Mouse (Mus musculus) midbrain, postnatal 0 days (tissue): Measurements from ENCODE around the gene Ccnl2. TPM values are rescaled to one million over a fixed set of nuclear protein-coding genes. Genes with fewer than 3 reads are reported as not detected.
A peak's percentile ranks its signal among the peaks of the same experiment; 100 is the strongest.
"Not testable (repeated sequence)": the region's sequence is repeated elsewhere in the genome, so short reads cannot be mapped to it uniquely, and the experiment has no call there.

ENCODE experiments used
- ATAC-seq: fragments of 200-750 bp; cut with Nextera tagmentation; 2 replicates; pipeline ENCODE4 v1.8.0; 2017; ENCODE audit warnings: moderate number of reproducible peaks, mild to moderate bottlenecking, moderate TSS enrichment, moderate library complexity; ENCODE audit not compliant: low FRiP score
- DNase-seq: peaks from one replicate; pipeline ENCODE4 v3.0.0-alpha.2; 2015; ENCODE audit warnings: low spot score
- H3K27ac ChIP-seq: fragments of 300-500 bp; sonication (generic); 2 replicates; pipeline ENCODE4 v1.5.1; 2014; ENCODE audit warnings: low read depth, mild to moderate bottlenecking, low read length, mixed read lengths
- H3K27me3 ChIP-seq: fragments of 300-500 bp; sonication (generic); 2 replicates; pipeline ENCODE4 v1.6.1; 2014; ENCODE audit warnings: low read length, control low read depth, mixed read lengths; ENCODE audit not compliant: insufficient read depth
- H3K36me3 ChIP-seq: fragments of 300-500 bp; sonication (generic); 2 replicates; pipeline ENCODE4 v1.6.1; 2014; ENCODE audit warnings: low read length, control low read depth, mixed read lengths; ENCODE audit not compliant: insufficient read depth
- H3K4me1 ChIP-seq: fragments of 300-500 bp; sonication (generic); 2 replicates; pipeline ENCODE4 v1.6.1; 2014; ENCODE audit warnings: mild to moderate bottlenecking, control low read depth, antibody characterized with exemption, low read length, mixed read lengths; ENCODE audit not compliant: insufficient read depth
- H3K4me2 ChIP-seq: fragments of 300-500 bp; sonication (generic); 2 replicates; pipeline ENCODE4 v1.6.1; 2014; ENCODE audit warnings: low read depth, mild to moderate bottlenecking, low read length, mixed read lengths; ENCODE audit not compliant: poor library complexity, severe bottlenecking
- H3K4me3 ChIP-seq: fragments of 300-500 bp; sonication (generic); 2 replicates; pipeline ENCODE4 v1.5.1; 2014; ENCODE audit warnings: low read depth, mild to moderate bottlenecking, low read length, moderate library complexity
- H3K9ac ChIP-seq: fragments of 300-500 bp; sonication (generic); replicated peaks from 2 replicates; pipeline ENCODE4 v1.6.1; 2014; ENCODE audit warnings: mild to moderate bottlenecking, low read length, moderate library complexity, mixed read lengths; ENCODE audit not compliant: poor library complexity, severe bottlenecking
- H3K9me3 ChIP-seq: fragments of 300-500 bp; sonication (generic); 2 replicates; pipeline ENCODE4 v1.6.1; 2016; ENCODE audit warnings: low read length, control low read depth
- CTCF ChIP-seq: IDR thresholded peaks from 2 replicates; pipeline ENCODE4 v1.5.1; 2016; ENCODE audit warnings: antibody characterized with exemption, mild to moderate bottlenecking
- WGBS: fragments of 180-500 bp; shearing (Covaris S2); extraction: QIAGEN DNeasy Blood & Tissue Kit; methylation state at CpG from one replicate; pipeline ENCODE4 v1.1.7; 2014; 5-methylcytosine and 5-hydroxymethylcytosine counted together
- polyA plus RNA-seq: library from polyadenylated mRNA; unstranded; fragments of >200 nt; fragmentation: Nextera tagmentation; extraction: Ambion mirVana; gene quantifications from 2 replicates; pipeline ENCODE4 v1.2.1, GENCODE M21; 2015
- total RNA-seq: library from RNA; depleted of rRNA; stranded (reverse); fragments of >200 nt; gene quantifications from 2 replicates; pipeline ENCODE4 v1.2.3, GENCODE M21; 2014

The Ccnl2 gene
- total and polyA plus RNA-seq, 2 experiments from 2014 or later: 66.3 to 88.8 TPM

DNA sequence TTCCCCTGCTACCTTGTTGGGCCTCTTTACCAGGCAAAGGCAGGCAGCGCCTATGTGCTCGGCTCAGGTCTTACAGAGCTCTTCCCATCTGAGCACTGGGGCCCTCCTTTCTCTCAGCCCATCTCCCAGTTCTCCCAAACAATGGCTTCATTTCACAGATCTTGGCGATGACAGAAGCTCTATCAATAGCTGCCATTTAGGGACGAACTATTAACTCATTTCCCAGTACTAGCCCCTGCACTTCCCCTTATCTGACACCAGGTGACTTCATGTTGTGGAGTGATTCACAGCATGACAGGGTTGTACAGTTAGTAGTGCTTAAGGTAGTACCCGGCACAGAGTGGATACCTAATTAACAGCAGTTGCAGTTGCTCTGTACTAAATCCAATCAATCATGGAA, 26.5 kb upstream of the Ccnl2 start, which contains the start of gene Tmem88b:
TSS of gene Tmem88b (minus strand) at position 56 of the 400 bp plus-strand sequence.
- Histone ChIP-seq H3K4me2 (peak within 1 kb of the TSS; percentile 78), H3K27me3 (no peaks in the 10 kb centered on the region), H3K9ac (peak within 1 kb of the TSS; percentile 88)

DNA sequence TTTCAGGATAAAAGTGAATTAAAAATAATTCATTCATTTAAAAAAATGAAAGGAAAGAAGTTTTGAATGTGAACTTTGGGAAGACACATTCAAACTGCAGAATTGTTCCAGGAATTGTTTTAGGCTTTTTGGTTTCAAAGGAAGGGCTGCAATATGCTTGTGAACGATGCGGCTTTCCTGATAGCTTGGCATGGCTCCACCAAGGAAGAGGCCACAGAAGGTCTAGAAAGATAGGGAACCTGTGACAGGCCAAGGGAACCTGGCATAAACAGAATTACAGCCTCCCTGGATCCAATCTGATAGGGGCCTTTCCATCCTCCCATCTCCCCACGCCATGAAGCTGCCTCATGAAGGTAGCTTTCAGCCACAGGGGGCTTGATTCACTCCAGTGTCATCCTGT, 24.0 kb upstream of the Ccnl2 start:
- Histone ChIP-seq H3K9me3 (no peaks in the 10 kb centered on the region), H3K9ac (no peak overlapping the region), H3K4me2 (no peak overlapping the region), H3K27ac (no peak overlapping the region), H3K27me3 (no peaks in the 10 kb centered on the region; the same call in 1 of the 2 replicates), H3K4me1 (peaks cover 6% of the 10 kb centered on the region; the same call in 1 of the 2 replicates), H3K36me3 (no peaks in the 10 kb centered on the region), H3K4me3 (no peak overlapping the region)
- no peak for ATAC-seq
- no peak for TF ChIP-seq CTCF
- WGBS: 85% methylated on average over 3 of the region's 3 CpGs
- no peak for DNase-seq

More for the DNA sequence above, 26.5 kb upstream of the Ccnl2 start, which contains the start of gene Tmem88b:
- DNase-seq: no peak
- no peak for ATAC-seq
- Histone ChIP-seq H3K9me3 (no peaks in the 10 kb centered on the region), H3K4me1 (peaks cover 6% of the 10 kb centered on the region; the same call in 1 of the 2 replicates), H3K4me3 (peak within 1 kb of the TSS; percentile 67), H3K36me3 (no peaks in the 10 kb centered on the region), H3K27ac (peak within 1 kb of the TSS; percentile 91; the same call in 1 of the 2 replicates)
- peak; percentile 51 for TF ChIP-seq CTCF
- 68% methylated on average over 5 of the region's 5 CpGs for WGBS

DNA sequence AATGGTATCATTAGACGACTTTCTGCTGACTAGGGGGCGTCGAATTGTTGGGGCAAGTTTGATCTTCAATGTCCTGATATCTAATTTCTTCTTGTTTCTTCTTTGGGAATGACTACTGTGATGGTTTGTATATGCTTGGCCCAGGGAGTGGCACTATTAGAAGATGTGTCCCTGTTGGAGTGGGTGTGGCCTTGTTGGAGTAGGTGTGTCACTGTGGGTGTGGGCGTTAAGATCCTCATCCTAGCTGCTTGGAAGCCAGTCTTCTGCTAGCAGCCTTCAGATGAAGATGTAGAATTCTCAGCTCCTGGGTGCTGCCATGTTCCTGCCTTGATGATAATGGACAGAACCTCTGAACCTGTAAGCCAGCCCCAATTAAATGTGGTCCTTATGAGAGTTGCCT, 23.5 kb upstream of the Ccnl2 start:
- not testable (repeated sequence) for H3K4me3 ChIP-seq, DNase-seq, H3K4me2 ChIP-seq, ATAC-seq, H3K9me3 ChIP-seq, H3K4me1 ChIP-seq, H3K9ac ChIP-seq, H3K27ac ChIP-seq, H3K27me3 ChIP-seq, H3K36me3 ChIP-seq
- 81% methylated on average over 4 of the region's 4 CpGs for WGBS

DNA sequence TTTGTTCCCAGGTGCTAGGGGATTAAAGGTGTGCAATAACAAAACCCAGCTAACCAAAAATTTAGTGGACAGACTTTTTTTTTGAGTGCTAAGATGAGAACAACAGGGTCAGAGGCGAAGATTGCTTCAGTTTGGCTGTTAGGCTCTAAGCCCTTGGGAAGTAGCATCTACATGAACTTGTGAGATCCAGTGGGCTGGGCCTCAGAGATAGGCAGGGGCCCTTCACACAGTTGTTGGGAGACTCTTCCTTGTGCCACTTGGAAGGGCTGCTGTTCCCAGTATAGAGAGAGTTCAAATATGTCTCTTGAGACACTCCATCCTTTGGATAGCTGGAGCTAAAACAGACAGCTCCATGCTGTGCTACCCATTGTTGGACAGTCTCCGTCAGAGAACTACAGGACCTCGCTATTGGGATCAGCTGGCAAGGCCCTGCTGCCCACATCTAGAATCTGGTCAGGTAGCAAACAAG, 22.2 kb upstream of the Ccnl2 start, which contains the start of gene Ankrd65:
TSS of gene Ankrd65 (plus strand) at position 419 of the 469 bp plus-strand sequence.
- TF ChIP-seq CTCF: no peak

DNA sequence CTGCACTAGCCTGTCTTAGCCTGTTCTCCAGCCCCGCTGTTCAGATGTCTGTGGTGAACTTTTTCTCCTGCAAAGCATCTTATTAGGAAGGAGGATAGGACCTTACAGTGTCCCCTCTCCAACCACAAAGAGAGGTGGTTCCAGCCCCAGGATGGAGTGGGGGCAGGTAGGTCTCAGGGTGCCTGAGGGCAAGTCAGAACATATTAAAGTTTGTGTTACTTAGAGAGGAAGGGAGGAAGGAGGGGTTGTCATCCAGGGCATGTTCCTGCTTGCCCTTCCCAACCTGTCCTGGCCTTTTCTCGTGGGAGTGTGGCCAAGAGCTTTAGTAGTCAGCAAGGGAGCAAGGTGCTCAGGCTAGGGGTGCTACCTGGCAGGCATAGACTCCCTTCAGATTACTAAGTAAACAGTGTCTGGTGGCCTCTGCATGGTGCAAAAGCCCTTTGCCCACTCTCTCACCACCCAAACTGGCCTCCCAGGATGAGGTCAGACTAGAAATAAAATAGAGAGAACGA, 21.6 kb upstream of the Ccnl2 start:
- DNase-seq (no peak), ATAC-seq (no peak)
- Histone ChIP-seq H3K4me3 (no peak overlapping the region), H3K36me3 (no peaks in the 10 kb centered on the region), H3K27me3 (no peaks in the 10 kb centered on the region; the same call in 1 of the 2 replicates), H3K27ac (no peak overlapping the region), H3K9me3 (no peaks in the 10 kb centered on the region), H3K9ac (no peak overlapping the region), H3K4me2 (no peak overlapping the region), H3K4me1 (no peaks in the 10 kb centered on the region)
- no peak for TF ChIP-seq CTCF
- WGBS: 67% methylated on average over 3 of the region's 3 CpGs

More for the DNA sequence above, 22.2 kb upstream of the Ccnl2 start, which contains the start of gene Ankrd65:
- DNase-seq (no peak), ATAC-seq (no peak)
- 63% methylated on average over 3 of the region's 3 CpGs for WGBS
- Histone ChIP-seq H3K27me3 (no peaks in the 10 kb centered on the region; the same call in 1 of the 2 replicates), H3K9me3 (no peaks in the 10 kb centered on the region), H3K4me3 (no peak within 1 kb of the TSS), H3K4me2 (no peak within 1 kb of the TSS), H3K27ac (no peak within 1 kb of the TSS), H3K9ac (no peak within 1 kb of the TSS), H3K36me3 (no peaks in the 10 kb centered on the region), H3K4me1 (peaks cover 4% of the 10 kb centered on the region; the same call in 1 of the 2 replicates)

DNA sequence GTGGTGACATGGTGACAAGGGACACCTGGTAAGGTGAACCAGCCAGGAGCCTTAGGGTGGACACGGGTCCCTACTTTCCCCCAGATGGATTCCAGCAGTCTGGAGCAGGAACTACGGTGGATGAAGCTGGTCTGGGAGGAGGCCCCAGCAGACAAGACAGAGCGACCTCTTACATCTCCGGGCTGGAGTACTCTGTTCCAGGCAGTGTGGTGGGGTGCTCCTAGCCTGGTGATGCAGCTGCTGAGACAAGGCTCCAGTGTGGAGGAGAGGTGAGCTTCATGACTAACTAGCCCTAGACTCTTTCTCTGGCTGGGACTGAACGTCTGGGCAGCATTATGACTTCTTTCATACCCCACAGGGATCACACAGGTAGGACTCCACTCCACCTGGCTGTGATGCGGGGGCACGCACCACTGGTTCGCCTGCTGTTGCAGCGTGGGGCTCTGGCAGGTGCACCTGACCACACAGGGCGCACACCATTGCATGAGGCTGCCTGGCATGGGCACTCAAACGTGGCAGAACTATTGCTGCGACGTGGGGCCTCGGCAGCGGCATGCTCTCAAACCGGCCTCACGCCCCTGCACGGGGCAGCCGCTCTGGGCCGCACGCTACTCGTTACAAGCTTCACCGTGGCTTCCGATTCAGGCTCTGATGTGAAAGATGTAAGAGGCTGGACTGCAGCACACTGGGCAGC, 20.9 kb upstream of the Ccnl2 start:
- Histone ChIP-seq H3K9ac (no peak overlapping the region), H3K9me3 (no peaks in the 10 kb centered on the region), H3K27ac (no peak overlapping the region), H3K36me3 (no peaks in the 10 kb centered on the region), H3K4me3 (no peak overlapping the region), H3K4me2 (no peak overlapping the region), H3K27me3 (no peaks in the 10 kb centered on the region; the same call in 1 of the 2 replicates), H3K4me1 (no peaks in the 10 kb centered on the region)
- ATAC-seq (no peak), DNase-seq (no peak)
- TF ChIP-seq CTCF: no peak
- WGBS: 78% methylated on average over 24 of the region's 24 CpGs
